Mouse (Mus musculus): ENCODE results near the gene Acot1. TPM values are rescaled to one million over a fixed set of nuclear protein-coding genes. Genes with fewer than 3 reads are reported as not detected.
"Not testable (repeated sequence)": the region's sequence is repeated elsewhere in the genome, so short reads cannot be mapped to it uniquely, and the experiment has no call there.

Gene Acot1
- polyA plus RNA-seq, 1 experiment from 2014 or later = 101 TPM

GRCm38 (mm10) chr12:84046906-84047305, 37.6 kb downstream of the Acot1 start:
- no peaks in the 10 kb centered on the region for H3K4me1 ChIP-seq (replicated peaks)
- no peak overlapping the region for H3K4me2 ChIP-seq
- H3K36me3 ChIP-seq = no peaks in the 10 kb centered on the region
- peaks cover 13% of the 10 kb centered on the region; the same call in 1 of the 2 replicates for H3K9me3 ChIP-seq
- no peak overlapping the region for H3K4me3 ChIP-seq
- no peak overlapping the region for H3K9ac ChIP-seq
- ATAC-seq (ENCODE audit: low read depth) = no peak
- 94% methylated on average over 1 of the region's 1 CpGs for WGBS
- H3K27ac ChIP-seq (replicated peaks) = no peak overlapping the region
- H3K27me3 ChIP-seq = peaks cover 7% of the 10 kb centered on the region

- peaks cover 13% of the 10 kb centered on the region; the same call in 1 of the 2 replicates for H3K9me3 ChIP-seq
- 80% methylated on average over 5 of the region's 5 CpGs for WGBS
- not testable (repeated sequence) for H3K27ac ChIP-seq (replicated peaks)
These were observed 41.5 kb downstream of the Acot1 start for GRCm38 (mm10) chr12:84050744-84051143.

GRCm38 (mm10) chr12:84051937-84052474, 42.7 kb downstream of the Acot1 start, which contains the start of gene Acot3:
Gene Acot3, plus strand, starts transcription at chr12:84052144.
- H3K4me3 ChIP-seq = peak within 1 kb of the TSS; percentile 45
- WGBS = 86% methylated on average over 5 of the region's 5 CpGs

More at GRCm38 (mm10) chr12:84050744-84051143, 41.5 kb downstream of the Acot1 start:
- H3K9ac ChIP-seq; H3K36me3 ChIP-seq; H3K4me1 ChIP-seq (replicated peaks); H3K4me2 ChIP-seq; H3K4me3 ChIP-seq; ATAC-seq (ENCODE audit: low read depth): not testable (repeated sequence)
- H3K27me3 ChIP-seq = peaks cover 37% of the 10 kb centered on the region

GRCm38 (mm10) chr12:84052609-84053008, 43.3 kb downstream of the Acot1 start:
- Histone ChIP-seq H3K4me3 (no peak overlapping the region), H3K4me2 (peak overlapping the region; percentile 77; the same call in 1 of the 2 replicates)
- WGBS = 85% methylated on average over 7 of the region's 7 CpGs

More at GRCm38 (mm10) chr12:84051937-84052474, 42.7 kb downstream of the Acot1 start, which contains the start of gene Acot3:
- Histone ChIP-seq H3K4me1 (replicated peaks) (peaks cover 6% of the 10 kb centered on the region), H3K9ac (no peak within 1 kb of the TSS), H3K9me3 (peaks cover 13% of the 10 kb centered on the region; the same call in 1 of the 2 replicates), H3K27ac (replicated peaks) (no peak within 1 kb of the TSS), H3K36me3 (no peaks in the 10 kb centered on the region), H3K4me2 (peak within 1 kb of the TSS; percentile 77), H3K27me3 (peaks cover 37% of the 10 kb centered on the region)
- no peak for ATAC-seq (ENCODE audit: low read depth)

GRCm38 (mm10) chr12:84053173-84053572, 43.9 kb downstream of the Acot1 start:
- WGBS = 15% methylated on average over 16 of the region's 16 CpGs
- peaks cover 37% of the 10 kb centered on the region for H3K27me3 ChIP-seq
- no peaks in the 10 kb centered on the region for H3K36me3 ChIP-seq
- peak overlapping the region; percentile 77 for H3K4me2 ChIP-seq
- H3K27ac ChIP-seq (replicated peaks) = no peak overlapping the region
- H3K9me3 ChIP-seq = peaks cover 4% of the 10 kb centered on the region; the same call in 1 of the 2 replicates
- H3K9ac ChIP-seq = peak overlapping the region; percentile 62
- no peak for ATAC-seq (ENCODE audit: low read depth)
- peak overlapping the region; percentile 45 for H3K4me3 ChIP-seq
- peaks cover 6% of the 10 kb centered on the region for H3K4me1 ChIP-seq (replicated peaks)

More at GRCm38 (mm10) chr12:84052609-84053008, 43.3 kb downstream of the Acot1 start:
- Histone ChIP-seq H3K27me3 (peaks cover 37% of the 10 kb centered on the region), H3K4me1 (replicated peaks) (peaks cover 6% of the 10 kb centered on the region), H3K9me3 (peaks cover 10% of the 10 kb centered on the region; the same call in 1 of the 2 replicates), H3K27ac (replicated peaks) (no peak overlapping the region), H3K36me3 (no peaks in the 10 kb centered on the region), H3K9ac (no peak overlapping the region)
- ATAC-seq (ENCODE audit: low read depth) = no peak

GRCm38 (mm10) chr12:84053679-84054391, 44.5 kb downstream of the Acot1 start:
- Histone ChIP-seq H3K27me3 (peaks cover 37% of the 10 kb centered on the region), H3K9me3 (no peaks in the 10 kb centered on the region), H3K4me1 (replicated peaks) (peaks cover 6% of the 10 kb centered on the region), H3K4me3 (peak overlapping the region; percentile 45), H3K27ac (replicated peaks) (no peak overlapping the region), H3K9ac (peak overlapping the region; percentile 62), H3K36me3 (no peaks in the 10 kb centered on the region), H3K4me2 (peak overlapping the region; percentile 77)
- 5% methylated on average over 34 of the region's 46 CpGs for WGBS
- ATAC-seq (ENCODE audit: low read depth) = no peak

GRCm38 (mm10) chr12:84060946-84061345, 51.7 kb downstream of the Acot1 start:
- ATAC-seq (ENCODE audit: low read depth) = no peak
- no peak overlapping the region for H3K27ac ChIP-seq (replicated peaks)
- H3K9me3 ChIP-seq = no peaks in the 10 kb centered on the region
- no peak overlapping the region for H3K4me3 ChIP-seq
- H3K27me3 ChIP-seq = peaks cover 3% of the 10 kb centered on the region; the same call in 1 of the 2 replicates
- no peak overlapping the region for H3K9ac ChIP-seq
- no peak overlapping the region for H3K4me2 ChIP-seq
- no peaks in the 10 kb centered on the region for H3K36me3 ChIP-seq
- WGBS = 36% methylated on average over 2 of the region's 2 CpGs
- no peaks in the 10 kb centered on the region for H3K4me1 ChIP-seq (replicated peaks)

- Histone ChIP-seq H3K27ac (replicated peaks) (no peak overlapping the region), H3K9ac (no peak overlapping the region), H3K4me3 (no peak overlapping the region), H3K9me3 (no peaks in the 10 kb centered on the region), H3K27me3 (peaks cover 11% of the 10 kb centered on the region), H3K4me1 (replicated peaks) (no peaks in the 10 kb centered on the region), H3K4me2 (no peak overlapping the region), H3K36me3 (no peaks in the 10 kb centered on the region)
- 92% methylated on average over 20 of the region's 20 CpGs for WGBS
- ATAC-seq (ENCODE audit: low read depth) = no peak
These were observed 53.0 kb downstream of the Acot1 start for GRCm38 (mm10) chr12:84062336-84062735.

GRCm38 (mm10) chr12:84063228-84063627, 53.9 kb downstream of the Acot1 start:
- Histone ChIP-seq H3K9me3 (no peaks in the 10 kb centered on the region), H3K4me3 (no peak overlapping the region), H3K36me3 (no peaks in the 10 kb centered on the region), H3K27me3 (peaks cover 20% of the 10 kb centered on the region), H3K27ac (replicated peaks) (no peak overlapping the region), H3K9ac (no peak overlapping the region), H3K4me2 (no peak overlapping the region), H3K4me1 (replicated peaks) (no peaks in the 10 kb centered on the region)
- ATAC-seq (ENCODE audit: low read depth) = no peak
- WGBS = 73% methylated on average over 5 of the region's 5 CpGs

GRCm38 (mm10) chr12:84063833-84064232, 54.5 kb downstream of the Acot1 start:
- no peaks in the 10 kb centered on the region for H3K36me3 ChIP-seq
- no peak overlapping the region for H3K4me2 ChIP-seq
- WGBS = 90% methylated on average over 2 of the region's 2 CpGs
- H3K9ac ChIP-seq = no peak overlapping the region
- peaks cover 26% of the 10 kb centered on the region for H3K27me3 ChIP-seq
- no peak overlapping the region for H3K4me3 ChIP-seq
- no peak overlapping the region for H3K27ac ChIP-seq (replicated peaks)
- ATAC-seq (ENCODE audit: low read depth) = no peak
- H3K9me3 ChIP-seq = no peaks in the 10 kb centered on the region
- no peaks in the 10 kb centered on the region for H3K4me1 ChIP-seq (replicated peaks)

- H3K27me3 ChIP-seq = peaks cover 32% of the 10 kb centered on the region
- 73% methylated on average over 8 of the region's 8 CpGs for WGBS
- H3K9me3 ChIP-seq = no peaks in the 10 kb centered on the region
- peaks cover 4% of the 10 kb centered on the region; the same call in 1 of the 2 replicates for H3K4me1 ChIP-seq (replicated peaks)
- H3K9ac ChIP-seq = no peak overlapping the region
- no peak for ATAC-seq (ENCODE audit: low read depth)
- H3K36me3 ChIP-seq = no peaks in the 10 kb centered on the region
- H3K4me2 ChIP-seq = no peak overlapping the region
- H3K27ac ChIP-seq (replicated peaks) = no peak overlapping the region
- H3K4me3 ChIP-seq = no peak overlapping the region
These were observed 55.3 kb downstream of the Acot1 start for GRCm38 (mm10) chr12:84064621-84065020.

GRCm38 (mm10) chr12:84067752-84068151, 58.5 kb downstream of the Acot1 start:
- WGBS = 85% methylated on average over 4 of the region's 4 CpGs
- Histone ChIP-seq H3K4me3 (no peak overlapping the region), H3K27me3 (peaks cover 49% of the 10 kb centered on the region), H3K4me2 (no peak overlapping the region), H3K27ac (replicated peaks) (no peak overlapping the region), H3K36me3 (no peaks in the 10 kb centered on the region), H3K9ac (no peak overlapping the region), H3K9me3 (no peaks in the 10 kb centered on the region), H3K4me1 (replicated peaks) (peaks cover 4% of the 10 kb centered on the region; the same call in 1 of the 2 replicates)
- no peak for ATAC-seq (ENCODE audit: low read depth)
